Mouse (Mus musculus): ENCODE results near the gene Rnf135.

- TF ChIP-seq EP300 (IDR thresholded peaks at IDR 0.05; ENCODE audit: low read length): no peak
- TF ChIP-seq POLR2A (IDR thresholded peaks at IDR 0.05; ENCODE audit: low read depth, low read length): no peak
- no peak for TF ChIP-seq CTCF (conservative IDR thresholded peaks at IDR 0.05 in 1 of 2, IDR thresholded peaks at IDR 0.05 in 1 of 2; ENCODE audit: low read depth in 2 of 2, low read length in 2 of 2)
- no peak for TF ChIP-seq MAX (IDR thresholded peaks at IDR 0.05; ENCODE audit: low read length)
- no peak for TF ChIP-seq MAFK (IDR thresholded peaks at IDR 0.05; ENCODE audit: insufficient replicate concordance, low read length)
- TF ChIP-seq TCF12 (IDR thresholded peaks at IDR 0.05; ENCODE audit: low read depth, low read length): no peak
- TF ChIP-seq PAX5 (IDR thresholded peaks at IDR 0.05; ENCODE audit: low read length): no peak
- no peak for TF ChIP-seq KAT2A (IDR thresholded peaks at IDR 0.05; ENCODE audit: insufficient replicate concordance, low read length)
- TF ChIP-seq ZMIZ1 (IDR thresholded peaks at IDR 0.05; ENCODE audit: low read depth, low read length): no peak
- no peak for TF ChIP-seq BHLHE40 (IDR thresholded peaks at IDR 0.05; ENCODE audit: low read depth, low read length)
- no peak for TF ChIP-seq ETS1 (conservative IDR thresholded peaks at IDR 0.05; ENCODE audit: low read depth, low read length)
- no peak for TF ChIP-seq MAZ (IDR thresholded peaks at IDR 0.05; ENCODE audit: low read depth, low read length)
Observed at GRCm38 (mm10) chr11:80218657-80219293, 35.1 kb downstream of the Rnf135 start.

All from CH12.LX (cell line).